Mouse (Mus musculus) cerebellum, adult 8-10 months (tissue): Measurements from ENCODE around the gene Mccc1.

ENCODE experiments used
- DNase-seq: peaks from one replicate; pipeline ENCODE4 v3.0.0; 2022

Gene Mccc1

DNA sequence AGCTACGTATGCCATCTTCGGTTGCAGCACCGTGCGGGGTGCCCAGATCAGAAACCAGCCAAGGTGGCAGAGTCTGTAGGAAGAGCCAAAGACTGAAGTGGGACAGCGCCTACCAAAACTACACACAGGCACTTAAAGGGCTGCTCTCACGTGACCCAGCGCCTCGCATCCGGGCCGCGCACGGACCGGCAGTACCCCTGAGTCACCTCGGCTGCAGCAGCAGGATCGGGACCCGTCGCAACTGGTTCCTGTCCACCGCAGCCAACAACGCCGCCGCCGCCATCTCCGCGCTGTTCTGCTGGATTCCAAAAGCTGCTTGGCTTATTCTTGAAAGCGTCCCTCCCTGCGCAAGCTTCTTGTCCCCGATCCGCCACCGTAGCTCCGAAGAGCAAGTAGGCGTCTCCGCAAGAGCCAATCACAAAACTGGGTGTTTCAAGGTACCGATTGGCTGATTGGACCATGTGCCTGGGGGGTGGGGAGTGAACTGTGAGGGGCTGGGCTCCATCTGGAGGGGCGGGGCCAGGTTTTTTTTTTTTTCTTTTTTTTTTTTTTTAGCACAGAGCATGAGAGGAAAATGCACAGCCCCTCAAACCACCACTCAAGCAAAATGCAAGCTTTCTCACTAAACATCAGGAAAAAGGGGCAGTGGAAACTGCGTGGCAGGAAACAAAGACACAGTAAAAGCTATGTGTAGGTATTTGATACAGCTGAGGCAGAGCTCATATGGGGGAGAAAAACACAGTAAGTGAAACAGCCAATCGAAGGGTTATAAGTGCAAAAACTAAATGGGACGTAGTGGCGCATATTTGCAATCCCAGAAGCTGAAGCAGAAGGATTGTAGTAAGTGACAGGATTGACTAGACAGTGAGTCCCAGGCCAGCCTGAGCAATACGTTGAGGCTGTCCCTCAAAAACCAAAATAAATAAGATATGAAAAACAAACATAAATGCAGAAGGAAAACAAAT, at the start of gene Mccc1:
TSS of gene Mccc1 (minus strand) at position 404 of the 965 bp plus-strand sequence.
- peak; percentile 96 for DNase-seq

DNA sequence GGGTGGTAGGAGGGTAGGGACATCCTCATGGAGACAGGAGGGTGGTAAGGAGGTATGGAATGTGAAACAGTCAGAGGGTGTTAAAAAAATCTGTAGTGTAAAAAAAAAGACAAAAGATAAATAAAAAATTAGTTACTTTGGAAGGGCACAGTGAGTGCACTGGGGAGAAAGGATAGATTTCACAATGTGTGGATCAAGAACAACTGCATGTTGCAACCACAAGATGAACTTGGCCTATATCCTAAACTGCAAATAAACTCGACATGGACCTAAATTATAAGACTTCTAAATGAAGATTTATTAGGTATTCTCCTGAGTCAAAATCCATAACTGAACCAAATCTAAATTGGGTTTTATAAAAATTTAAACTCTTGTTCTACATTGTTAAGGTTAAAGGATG, 48.6 kb upstream of the Mccc1 start:
- DNase-seq: no peak

DNA sequence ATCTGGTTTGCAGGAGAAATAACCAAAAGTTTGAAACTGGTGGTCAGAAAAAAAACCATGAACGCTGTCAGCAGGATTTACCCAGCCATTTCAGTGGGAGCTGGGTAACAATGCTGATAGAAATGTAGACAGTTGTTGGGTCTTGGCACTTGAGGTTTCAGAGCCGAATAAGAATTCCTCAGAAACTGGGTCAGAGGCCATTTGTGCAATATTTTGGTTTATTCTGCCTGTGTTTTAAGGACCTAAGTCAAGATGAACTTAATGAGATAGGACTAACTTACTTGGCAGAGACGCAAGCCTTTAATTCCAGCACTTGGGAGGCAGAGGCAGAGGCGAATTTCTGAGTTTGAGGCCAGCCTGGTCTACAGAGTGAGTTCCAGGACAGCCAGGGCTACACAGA, 44.6 kb upstream of the Mccc1 start:
- no peak for DNase-seq

DNA sequence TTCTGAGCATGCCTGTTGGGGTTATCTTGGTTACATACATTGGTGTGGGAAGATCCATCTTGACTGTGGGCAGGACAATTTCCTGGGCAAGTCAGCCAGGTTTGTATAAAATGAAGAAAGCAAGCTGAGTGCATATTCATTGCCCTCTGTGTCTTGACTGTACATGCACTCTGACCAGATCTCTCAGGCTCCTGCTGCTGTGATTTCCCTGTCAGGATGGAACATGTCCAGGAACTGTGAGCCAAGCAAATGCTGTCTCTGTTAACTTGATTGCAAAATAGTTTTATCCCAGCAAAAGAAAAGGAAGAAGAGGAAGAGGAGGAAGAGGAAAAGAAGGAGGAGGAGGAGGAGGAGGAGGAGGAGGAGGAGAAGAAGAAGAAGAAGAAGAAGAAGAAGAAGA, 44.0 kb upstream of the Mccc1 start:
- DNase-seq: no peak

DNA sequence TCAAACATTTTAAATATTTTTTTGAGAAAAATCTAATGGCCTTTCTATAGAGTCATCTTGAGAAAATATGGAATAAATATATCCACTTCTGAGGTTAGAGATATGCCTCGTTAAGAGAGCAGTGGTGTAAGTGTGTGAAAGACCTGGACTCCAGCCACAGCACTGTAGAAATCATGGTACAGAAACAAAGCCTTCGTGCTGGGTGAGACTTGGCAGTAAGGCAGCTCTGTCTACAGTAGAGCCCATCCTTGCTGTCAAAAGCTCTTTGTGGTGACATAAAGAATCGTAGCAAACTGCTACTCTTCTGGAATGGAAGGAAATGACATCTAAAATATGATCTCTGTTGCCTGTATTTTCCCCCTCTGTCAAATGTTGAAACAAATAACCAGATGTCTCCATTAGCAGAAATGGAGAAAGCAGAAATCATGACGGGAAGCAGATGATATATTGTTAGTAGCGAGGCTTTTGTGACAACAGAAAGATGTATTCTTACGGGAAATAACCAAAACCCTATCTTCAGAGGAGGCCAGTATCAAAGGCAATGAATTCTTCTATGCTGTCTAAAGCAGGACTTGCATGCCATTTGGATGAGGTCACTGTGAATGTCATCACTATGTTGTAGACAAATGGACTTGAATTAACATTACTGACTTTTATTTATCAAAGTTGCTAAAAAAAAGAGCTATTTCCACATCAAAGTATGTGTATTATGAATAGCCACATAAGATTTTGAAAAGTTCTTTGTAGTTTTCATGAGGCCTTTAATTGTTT, 31.4 kb upstream of the Mccc1 start:
- DNase-seq: no peak

DNA sequence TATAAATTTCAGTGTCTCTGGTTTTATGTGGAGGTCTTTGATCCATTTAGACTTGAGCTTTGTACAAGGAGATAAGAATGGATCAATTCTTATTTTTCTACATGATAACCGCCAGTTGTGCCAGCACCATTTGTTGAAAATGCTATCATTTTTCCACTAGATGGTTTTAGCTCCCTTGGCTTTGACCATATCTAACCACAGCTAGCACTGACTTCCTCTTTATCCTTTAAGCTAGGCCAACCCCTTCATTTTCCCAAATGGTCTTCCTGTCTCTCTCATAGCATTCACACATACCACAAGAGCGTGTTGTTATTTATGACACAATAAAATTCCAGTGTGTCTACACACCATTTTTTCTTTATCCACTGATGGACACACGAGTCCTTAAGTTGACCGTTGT, 29.5 kb upstream of the Mccc1 start:
- no peak for DNase-seq

DNA sequence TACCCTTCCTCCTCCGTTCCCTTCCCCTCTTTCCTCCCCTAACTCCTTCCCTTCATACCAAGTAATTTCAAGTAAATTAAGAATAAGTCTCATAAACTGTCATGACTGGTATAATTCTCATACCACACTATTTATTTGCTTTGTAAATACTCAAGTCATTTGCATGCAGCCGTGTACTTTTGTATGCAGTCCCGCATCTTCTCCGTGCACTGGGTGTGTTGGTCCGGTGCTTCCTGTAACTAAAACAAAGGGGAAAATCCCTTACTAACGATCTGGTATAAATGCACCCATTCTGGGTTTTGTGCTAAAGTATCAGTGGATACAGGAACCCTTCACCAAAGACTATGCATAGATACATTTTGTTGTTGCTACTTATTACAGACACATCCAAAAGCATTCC, 25.3 kb upstream of the Mccc1 start:
- DNase-seq: no peak

DNA sequence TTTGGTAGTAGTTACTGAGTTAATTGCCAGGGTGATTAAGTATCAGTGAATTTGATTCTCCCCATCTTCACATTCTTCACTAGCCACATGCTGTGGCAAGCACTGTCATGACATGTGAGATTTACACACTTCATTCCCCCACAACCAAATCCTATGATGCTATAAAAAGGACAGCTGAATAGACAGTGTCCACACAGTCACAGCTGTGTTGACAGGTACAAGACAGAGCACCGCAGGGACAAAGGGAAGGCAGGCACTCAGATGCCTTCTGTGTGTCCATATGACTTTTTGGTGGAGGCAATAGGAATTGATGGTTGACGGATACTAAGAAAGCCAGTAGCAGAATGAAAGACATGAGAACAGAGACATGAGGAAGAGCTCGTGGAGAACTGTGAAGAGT, 10.8 kb upstream of the Mccc1 start:
- no peak for DNase-seq

DNA sequence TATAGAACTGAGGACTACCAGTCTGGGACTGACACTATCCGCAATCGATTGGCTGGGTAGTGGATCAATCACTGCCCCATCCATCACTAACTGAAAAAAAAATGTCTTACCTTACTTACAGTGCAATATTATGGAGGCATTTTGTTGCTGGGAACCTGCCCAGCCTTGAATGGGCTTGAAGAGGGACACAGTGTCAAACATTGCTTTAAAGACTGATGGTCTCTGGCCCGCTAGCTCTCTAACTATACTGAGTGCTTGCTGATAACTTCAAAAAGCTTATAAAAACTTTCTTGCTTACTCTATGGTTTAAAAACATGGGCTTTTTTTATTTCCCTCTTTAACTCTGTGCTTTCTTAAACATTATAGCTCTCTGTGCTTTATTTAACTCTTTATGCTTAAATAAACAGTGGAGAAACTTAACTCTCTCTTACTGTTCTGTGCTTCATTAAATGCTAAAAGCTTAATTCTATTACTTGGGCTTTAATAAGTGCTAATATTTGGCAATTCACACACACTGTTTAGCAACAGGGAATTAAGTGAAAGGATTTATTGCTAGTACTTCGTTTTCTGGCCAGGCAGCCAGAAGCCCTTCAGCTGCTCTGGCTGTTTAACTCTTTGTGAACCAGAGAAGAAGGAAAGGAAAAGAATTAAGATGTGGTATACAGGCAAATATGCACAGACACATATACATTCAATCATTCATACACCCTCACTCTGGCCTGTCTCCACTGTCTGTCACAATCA, 8.1 kb upstream of the Mccc1 start:
- no peak for DNase-seq

DNA sequence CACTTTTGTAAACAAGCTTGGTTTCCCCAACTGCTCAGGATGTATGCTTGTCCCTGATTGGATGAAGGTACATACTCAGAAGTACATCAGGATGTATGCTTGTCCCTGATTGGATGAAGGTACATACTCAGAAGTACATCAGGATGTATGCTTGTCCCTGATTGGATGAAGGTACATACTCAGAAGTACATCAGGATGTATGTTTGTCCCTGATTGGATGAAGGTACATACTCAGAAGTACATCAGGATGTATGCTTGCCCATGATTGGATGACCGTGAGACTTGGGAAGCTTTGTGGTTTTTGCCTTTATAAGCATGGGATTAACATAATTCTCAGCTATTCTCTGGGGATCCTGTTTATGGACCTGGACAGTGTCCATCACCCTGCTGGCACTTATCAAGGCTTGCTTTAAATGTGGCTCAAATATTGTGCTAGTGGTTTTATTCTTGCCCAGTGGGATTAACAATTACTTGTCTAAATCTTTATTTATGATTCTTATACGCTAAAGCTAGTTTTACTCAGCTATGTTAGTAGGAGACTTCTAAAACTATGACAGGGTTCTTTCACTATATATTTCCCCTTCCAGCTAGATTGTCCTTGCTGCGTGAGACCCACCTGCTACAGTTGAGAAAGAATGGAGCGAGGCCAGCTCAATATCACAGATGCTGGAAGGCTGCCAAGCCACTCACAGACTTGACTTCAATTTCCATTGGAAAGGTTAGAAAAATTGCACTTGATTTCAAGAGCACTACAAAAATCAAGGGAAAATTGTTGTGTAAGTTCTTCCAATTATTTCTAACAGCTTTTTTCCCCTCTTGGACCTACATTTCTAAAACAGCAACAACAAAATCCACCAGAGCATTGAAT, 3.8 kb upstream of the Mccc1 start:
- peak; percentile 25 for DNase-seq

DNA sequence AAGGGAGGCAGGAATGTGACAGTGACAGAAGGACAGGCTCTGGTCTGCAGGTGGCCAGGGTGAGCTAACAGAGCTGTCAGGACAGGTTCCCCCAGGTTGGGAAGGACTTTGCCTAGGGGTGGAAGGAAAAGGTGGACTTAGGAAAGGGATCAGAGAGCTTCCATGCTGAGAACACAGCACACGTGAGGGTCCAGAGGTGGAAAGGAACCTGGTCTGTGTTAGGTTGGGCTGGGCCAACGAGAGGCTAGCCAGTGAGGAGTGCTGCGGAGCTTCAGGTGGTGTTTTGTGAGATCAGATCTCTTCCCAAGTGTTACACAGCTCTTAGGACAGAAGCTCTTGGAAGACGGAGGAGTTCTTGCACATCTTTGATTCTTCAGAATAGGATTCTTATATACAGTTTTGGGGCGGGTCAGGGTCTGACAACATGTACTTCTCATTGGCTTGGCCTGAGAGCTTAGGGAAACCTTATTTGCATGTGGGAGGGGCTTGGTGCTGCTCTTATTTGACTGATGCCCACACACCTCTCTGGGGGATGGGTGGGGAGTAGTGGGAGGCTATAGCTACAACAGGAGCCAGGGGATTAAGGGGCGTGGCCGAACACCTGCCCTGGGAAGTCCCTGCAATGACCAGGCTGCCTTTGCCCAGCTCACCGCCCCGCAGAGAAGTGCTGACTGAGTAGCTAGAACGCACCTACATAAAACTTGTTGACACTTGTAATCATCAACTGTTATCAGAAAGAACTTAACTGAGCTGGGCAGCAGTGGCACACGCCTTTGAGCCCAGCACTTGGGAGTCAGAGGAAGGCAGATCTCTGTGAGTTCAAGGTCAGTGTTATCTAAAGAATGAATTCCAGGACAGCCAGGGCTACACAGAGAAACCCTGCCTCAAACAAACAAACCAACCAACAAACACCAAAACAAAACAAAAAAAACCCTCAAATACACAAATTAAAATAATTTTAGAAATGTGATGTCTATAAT, 5.6 kb downstream of the Mccc1 start:
- DNase-seq: no peak

DNA sequence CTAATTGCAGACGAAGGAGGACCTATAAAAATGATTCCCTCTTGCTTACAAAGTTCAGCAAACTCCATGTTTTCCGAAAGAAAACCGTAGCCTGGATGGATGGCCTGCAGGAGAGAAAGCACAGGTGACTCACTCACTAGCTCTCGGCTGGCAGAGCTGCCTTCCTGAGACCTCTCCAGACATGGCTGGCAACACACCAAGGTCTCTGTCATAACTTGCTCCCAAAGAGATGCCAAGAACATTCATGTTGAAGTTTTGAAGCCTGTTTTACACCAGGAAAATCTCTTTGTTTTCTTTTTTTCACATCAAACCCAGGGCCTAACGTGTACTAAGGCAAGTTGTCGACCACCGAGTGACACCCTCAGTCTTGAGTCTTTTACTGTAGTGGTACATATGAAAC, 9.8 kb downstream of the Mccc1 start:
- DNase-seq: no peak

DNA sequence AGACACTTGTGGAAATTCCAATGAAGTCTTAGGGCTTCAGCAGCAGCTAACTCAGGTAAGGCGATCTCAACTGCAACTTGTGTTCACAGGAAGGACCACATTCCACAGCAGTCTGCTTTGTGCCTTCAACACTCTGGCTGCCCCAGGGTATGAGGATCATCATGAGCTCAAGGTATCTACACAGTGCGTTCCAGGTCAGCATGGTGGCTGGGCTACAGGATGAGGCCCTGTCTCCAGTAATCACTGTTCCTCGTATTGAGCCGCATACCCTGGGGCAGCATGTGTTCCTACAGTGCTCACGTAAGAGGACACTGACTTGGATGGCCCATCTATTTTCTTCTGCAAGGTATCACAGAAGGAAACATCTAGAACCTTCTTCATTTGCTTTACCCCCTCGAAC, 12.4 kb downstream of the Mccc1 start:
- no peak for DNase-seq

DNA sequence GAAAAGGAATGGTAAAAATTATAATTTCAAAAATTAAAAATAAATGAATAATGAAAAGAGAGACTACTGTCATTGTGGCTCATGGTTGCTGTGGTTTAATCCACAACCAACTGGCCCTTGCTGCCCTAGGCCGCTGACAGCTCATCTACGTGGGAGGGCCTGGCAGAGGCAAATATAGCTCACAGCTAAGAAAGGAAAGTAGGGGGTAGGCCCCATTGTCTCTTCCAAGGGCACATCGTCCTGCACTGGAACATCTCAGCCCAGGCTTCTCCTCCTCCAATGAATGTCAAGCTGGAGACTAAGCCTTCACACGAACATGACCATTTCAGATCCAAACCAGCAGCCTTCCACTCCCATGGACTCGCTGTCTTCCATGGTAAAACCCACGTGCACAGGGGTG, 14.2 kb downstream of the Mccc1 start:
- DNase-seq: no peak

DNA sequence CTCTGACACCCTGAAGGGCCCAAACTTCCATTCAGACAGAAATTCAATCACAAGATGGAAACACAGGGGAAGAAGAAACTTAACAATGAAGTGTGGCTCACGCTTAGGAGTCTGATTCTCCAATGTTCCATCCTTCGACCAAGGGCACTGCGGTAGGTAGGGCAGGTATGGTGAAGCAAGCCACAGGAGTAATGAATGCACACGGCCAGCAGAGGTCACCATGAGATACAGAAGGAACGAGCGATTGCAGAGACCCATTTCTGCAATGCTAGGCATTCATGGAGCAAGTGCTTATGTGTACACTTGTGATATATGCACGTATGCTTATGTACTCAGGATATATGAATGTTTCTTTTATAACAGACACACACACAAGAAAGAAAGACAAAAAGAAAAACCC, 26.9 kb downstream of the Mccc1 start:
- no peak for DNase-seq

DNA sequence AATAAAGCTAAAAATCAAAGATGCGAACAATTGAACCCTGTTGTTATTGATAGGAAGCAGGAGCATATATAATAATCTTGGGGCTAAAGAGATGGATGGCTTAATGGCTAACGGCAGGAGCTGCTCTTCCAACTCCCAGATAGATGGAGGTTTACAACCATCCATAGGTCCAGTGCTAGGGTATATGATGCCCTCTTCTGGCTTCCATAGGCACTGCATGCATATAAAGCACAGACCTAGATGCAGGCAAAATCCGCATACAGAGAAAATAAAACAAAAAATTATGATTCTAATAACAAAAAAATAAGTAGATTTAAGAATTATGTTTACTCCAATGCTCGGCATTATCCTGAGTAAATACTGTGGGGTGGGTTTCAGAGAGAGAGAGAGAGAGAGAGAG, 27.5 kb downstream of the Mccc1 start:
- DNase-seq: peak; percentile 11

DNA sequence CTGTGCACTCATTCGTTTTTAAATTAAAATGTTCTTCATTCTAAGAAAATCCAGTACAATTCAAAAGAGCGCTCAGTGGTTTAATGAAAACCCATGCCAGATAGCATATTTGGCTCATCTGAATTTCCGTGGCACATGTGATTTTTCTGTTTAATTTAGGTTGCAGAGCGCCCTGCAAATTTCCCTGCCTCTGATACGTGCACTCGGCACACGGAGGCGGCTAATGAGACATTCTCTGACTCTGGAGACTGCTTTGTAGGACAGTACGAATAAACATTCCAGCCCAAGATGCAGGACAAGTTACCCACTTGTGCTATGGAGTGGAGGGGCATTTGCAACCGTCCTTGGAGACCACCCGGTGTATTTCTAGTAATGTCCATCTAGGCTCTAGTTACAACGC, 29.3 kb downstream of the Mccc1 start:
- DNase-seq: no peak

DNA sequence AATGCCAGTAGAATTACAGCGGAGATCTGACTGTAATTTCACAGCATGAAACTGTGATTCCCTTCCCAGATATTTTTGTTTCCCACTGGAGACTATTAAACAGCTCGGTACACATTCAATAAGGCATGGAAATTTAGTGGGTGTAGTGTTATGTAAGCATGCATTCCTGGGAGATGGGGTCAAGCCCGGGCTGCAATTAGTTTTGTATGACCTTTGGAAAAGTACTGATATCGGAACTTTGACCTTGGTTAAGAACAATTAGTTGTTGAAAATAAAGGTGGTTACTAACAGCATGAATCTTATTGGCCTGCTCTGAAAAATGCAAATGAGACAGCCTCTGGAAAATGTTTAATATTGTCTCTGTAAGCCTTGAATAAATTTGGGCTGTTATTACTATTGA, 30.0 kb downstream of the Mccc1 start:
- DNase-seq: no peak

DNA sequence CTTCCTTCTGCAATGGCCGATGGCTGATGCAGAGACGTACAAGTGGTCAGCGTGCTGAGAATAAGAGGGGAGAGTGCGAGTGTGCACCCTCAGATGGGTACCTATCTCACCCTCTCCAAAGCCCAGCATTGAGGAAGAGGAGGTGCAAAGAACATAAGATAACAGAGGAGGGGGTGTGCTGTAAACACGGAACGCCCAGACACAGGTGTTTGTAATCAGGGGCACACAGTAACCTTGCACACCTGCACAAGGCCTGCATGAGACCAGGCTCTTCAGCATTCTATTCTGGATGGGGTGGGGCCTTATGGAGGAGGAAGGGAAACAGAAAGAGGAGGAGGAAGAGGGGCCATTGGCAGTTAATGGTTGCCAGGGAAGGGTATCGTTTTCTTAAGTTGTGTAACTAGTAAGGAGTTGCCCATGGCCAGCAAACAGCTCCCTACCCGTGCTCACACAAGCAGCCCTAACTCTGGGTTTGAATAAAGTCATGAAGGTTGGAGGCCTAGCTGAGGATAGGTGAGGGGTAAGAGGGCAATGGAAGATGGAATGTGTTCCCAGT, 33.0 kb downstream of the Mccc1 start:
- DNase-seq: no peak

DNA sequence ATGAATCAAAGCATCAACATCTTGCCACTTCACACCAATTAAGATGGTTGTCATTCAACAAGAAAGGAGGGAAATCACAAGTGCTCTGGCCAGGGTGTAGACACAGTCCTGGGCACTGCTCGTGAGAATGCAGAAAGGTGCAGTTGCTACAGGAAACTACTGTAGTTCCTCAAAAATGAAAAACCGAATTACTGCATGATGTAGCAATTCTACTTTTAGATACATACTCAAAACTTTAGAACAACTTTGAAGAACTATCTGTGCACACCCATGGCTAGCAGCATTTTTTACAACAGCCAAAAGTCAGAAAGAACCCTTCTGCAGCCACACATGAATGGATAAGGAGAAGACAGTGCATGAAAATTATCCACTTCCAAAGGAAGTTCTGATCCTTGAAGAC, 34.0 kb downstream of the Mccc1 start:
- DNase-seq: no peak

DNA sequence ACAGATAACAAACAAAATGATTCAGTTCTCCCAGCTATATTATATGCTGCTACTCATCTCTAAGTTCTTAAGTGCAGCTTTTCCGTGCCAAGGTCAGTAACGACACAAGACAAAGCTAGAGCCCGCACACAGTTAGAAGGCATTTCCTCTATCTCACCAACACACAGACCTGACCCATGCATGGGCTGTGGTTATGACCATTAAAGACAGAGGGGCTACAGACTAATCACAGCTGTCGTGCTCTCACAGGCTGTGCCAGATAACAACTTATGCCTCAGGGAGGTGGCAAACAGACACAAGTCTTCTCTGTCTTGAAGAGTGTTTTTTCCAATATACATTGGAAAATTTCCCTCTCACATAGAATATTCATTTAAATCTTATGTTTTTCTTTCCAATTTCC, 35.5 kb downstream of the Mccc1 start:
- DNase-seq: no peak
